Mouse (Mus musculus) thymus, postnatal 14 days (tissue): Measurements from ENCODE around the gene Cnn2.
"Not testable (repeated sequence)": the region's sequence is repeated elsewhere in the genome, so short reads cannot be mapped to it uniquely, and the experiment has no call there.

Experiments used
- DNase-seq: peaks from one replicate; pipeline ENCODE4 v3.0.0; 2021

Cnn2 gene

DNA sequence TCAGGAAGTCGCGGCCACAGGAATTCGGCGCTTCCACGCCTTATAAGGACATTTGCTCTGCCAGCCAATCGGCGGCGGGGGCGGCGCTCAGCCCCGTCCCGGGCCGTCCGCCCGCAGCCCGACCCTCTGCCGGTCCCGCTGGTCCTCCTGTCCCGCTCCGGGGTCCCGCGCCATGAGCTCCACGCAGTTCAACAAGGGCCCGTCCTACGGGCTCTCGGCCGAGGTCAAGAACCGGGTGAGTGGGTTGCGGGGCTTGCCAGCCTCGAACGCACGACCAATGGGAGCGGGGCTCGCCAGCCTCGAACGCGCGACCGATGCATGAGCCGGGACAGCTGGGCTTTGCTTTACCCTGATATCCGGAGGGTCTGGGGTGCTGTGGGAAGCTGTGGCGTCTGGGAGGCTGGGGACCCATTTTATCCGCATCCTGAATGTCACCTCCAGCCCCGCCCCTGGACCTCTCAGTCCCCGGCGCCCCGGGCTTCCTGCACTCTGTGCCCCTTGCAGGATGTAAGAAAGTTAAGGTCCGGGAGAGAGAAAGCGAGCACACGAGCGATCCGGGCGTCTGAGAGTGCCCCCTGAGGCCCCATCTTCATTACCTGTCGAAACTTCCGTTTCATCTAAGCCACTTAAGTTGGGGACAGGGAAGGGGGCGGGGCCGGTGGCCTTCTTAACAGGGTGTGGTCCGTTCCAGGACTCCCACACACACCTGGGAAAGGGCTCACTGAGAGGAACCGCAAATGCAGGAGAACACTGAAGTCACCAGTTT lies at the start of gene Cnn2:
Gene Cnn2, plus strand, starts transcription at position 79 of the 766 bp plus-strand sequence.
- peak; percentile 74 for DNase-seq

DNA sequence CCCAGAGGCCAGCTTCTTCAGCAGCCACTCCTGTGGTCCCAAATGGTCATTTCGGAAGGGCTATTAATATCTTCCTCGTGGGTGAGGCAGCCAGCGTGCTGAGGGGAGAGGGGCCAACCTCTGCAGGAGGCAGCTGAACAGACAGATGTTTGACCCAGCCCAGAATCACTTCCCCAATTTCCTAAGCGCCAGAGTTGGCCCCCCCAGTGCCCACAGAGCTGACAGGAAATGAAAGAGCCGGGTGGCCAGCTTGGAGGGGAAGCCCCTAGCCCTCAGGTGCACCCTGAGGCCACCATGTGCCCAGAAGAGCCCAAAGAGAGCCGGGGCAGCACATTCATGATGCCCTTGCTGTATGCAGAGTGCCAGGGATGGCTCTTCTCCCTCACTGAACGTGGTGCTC lies 47.6 kb upstream of the Cnn2 start:
- no peak for DNase-seq

DNA sequence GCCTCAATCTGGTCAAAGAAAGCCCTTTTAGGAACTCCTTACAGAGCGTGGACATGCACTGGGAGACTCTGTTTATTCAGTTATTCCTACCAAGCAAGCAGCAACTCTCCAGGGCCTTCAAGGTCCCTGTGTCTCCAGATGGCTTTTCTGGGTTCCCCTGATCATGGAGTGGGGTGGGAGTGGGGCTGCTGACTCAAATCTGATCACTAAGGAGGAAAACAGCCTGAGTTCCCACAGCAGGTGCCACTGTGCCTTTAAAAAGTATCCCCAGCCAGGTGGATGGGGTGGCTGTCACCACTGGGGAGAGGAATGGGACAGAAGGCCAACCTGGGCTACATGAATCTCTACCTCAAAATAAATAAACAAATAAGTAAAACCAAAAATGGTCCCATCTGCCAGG lies 45.4 kb upstream of the Cnn2 start:
- DNase-seq, result no peak

DNA sequence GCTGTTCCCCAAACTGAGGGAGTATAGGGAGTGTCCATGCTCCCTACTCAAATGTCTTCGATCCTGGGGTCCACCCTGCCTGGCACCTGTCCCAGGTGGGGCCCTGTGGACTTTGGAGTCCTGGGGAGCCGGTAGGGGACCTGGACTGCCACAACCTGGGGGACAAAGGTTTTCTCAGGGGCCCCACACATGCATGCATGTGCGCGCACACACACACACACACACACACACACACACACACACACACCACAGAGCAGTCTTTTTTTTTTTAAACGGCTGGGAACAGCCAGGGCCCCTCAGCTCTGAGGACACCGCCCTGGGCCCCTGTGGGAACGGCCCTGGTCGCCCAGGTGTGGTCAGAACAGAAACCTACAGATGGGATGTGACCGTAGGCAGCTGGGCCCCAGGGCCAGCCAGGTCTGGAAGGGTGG lies 44.9 kb upstream of the Cnn2 start:
- no peak for DNase-seq

DNA sequence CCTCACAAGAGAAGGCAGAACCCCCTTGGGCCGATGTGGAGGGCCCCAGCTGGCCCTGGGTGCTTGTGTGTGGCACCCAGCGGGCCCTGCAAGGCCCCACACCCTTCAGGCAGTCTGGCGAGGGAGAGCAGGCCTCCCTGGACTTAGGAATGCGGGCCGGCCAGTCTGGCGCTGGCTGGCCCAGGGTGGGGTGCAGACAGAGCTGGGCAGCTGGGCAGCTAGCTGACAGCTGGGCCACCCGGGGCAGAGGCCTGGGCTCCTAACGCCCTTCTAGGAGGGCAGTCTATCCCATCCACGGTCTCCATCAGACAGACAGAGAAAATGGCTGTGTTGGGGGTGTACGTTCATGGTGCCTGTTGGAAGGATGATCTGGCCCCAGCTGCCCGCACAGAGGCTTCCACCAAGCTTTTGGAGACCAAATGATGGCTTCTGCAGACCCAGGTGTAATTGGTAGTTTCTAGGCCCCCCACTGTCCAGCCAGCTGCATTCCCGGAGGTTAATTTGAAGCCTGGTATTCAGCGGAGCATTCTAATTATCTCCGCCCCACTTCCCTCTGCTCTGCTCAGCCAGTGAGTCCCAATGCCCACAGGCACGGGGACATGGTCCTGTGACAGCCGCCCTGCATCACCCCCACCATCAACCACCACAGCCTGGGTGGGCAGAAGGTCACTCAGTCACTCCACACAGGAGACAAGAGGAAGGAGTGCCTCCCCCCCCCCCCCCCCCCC lies 42.7 kb upstream of the Cnn2 start:
- DNase-seq, result no peak

DNA sequence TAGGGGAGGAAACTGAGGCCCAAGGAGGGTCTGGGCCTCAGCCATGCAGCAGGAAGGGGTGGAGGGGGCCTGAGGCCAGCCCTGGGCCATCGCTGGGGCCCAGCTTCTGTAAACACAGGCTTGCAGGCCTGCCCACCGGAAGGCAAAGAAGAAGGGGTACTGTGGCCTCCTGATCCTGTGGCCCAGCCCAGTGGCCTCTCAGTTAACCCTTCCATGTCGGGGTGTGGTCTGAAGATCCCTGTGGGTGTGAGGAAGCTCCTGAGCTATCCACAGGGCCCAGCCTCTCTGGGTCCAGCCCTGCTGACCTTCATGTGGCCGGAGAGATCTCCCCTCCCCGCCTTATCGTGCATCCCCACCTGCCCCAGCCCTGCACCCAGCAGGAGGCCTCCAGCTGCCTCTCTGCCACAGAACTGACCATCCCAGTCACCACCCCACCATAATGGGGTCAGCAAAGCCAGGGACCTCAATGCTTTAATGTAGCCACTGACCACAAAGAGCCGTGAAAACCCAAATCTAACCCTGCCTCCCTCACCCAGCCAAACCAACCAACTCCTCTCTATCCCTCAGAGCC lies 41.5 kb upstream of the Cnn2 start:
- no peak for DNase-seq

DNA sequence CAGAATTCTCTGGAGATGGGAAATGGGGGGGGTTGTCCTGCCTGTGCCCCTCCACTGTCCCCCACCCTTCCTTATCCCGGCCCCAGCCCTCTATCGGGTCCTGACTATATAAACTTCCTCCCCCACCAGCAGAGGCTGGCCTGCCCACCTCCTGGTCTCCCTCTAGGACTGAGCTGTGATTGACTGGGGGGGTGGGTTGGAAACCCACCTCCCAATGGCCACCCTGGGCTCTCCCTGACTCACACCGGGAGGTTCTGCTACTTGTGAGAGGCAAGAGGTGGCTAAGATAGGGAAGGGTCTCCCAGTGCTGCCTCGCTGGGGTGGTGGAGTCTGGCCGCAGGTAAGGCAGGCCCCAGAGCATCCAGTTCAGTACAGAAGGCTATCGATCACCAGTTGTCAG lies 40.9 kb upstream of the Cnn2 start:
- no peak for DNase-seq

DNA sequence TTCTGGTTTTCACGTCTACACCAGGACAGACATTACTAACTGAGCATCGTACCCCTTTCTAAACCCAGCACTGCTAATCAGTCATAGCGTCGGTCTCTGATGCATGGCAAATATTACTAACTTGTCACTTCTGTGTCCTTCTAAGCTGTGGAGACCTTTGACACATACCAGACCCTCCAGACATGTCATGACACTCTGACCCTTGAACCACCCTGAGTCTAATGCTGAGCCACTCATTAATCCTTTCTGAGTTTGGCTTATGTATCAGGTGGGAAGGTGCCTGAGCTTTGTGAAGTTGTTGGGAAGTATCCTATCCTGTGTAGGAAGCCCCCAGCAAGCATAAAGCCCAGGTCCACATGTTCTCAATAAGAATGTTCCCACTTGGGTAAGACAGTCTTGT lies 38.5 kb upstream of the Cnn2 start:
- no peak for DNase-seq

DNA sequence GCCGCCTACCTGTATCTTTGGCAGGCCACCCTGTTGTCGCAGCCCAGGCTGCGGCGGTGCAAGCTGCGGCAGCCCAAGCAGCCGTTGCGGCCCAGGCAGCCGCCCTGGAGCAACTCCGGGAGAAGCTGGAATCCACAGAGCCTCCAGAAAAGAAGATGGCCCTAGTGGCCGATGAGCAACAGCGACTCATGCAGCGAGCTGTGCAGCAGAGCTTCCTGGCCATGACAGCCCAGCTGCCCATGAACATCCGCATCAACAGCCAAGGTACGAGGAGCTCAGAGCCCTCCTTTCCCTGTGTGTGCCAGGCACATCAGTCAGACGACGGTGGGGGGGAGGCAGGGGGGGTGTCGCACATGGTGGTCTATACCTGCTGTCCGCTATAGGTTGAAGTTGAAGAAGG lies 37.7 kb upstream of the Cnn2 start:
- no peak for DNase-seq

DNA sequence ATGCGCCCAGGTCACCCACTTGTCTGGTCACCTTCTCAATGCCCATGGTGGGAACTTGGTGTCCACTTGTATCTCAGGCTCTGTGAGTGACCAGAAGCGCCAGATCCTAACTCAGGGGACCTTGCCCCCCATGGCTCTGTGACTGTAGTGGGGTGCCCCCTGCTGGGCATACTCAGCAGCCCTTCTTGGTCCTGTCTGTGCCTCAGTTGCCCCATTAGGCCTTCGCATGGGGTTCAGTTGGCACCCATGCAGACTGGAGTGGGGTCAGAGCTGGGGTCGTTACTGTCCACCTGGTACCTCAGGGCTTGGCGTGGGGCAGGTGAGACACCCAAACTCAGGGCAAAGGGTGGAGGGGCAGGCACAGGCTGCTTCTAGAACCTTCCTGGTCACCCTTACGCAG lies 34.4 kb upstream of the Cnn2 start:
- peak; percentile 66 for DNase-seq

DNA sequence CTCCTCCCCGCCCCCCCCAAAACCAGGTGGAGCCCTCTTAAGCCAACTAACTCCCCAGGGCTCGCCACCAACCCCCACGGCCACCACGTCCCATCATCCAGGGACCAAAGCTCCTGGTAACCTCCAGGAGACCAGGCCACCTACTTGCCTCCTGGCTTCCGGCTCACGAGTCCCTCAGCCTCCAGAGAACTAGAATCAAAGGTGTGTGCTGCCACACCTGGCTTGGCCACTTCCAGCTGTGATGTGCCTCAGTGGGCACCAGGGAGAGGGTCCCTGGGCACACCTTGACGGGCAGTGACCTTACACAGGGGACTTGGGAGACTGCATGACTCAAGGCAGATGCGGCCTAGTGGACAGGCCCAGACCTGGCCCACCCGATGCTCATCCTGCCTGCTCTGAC lies 32.7 kb upstream of the Cnn2 start:
- no peak for DNase-seq

DNA sequence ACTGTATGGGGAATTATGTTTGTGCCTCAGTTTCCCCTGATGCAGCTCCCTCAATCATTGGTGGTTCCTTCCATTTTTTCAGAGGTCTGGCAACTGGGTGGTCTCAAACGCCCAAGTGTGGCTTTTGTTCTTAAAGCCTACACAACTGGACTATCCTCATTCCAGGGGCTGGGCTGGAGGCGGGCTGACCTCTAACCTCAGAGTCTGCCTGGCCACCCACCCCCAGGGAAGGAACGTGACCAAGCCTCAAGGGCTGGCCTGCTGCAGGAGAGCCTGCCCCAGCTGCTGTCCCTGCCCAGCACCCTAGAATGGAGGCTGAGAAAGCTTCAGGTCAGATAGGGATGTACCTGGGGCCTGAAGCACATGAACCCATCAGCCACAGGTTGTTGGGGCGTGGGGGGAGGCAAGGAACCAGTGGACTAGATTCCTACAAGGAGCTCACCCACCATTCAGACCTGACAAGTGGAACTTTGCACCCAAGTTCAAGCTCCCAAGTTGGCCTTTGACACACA lies 31.7 kb upstream of the Cnn2 start:
- no peak for DNase-seq

DNA sequence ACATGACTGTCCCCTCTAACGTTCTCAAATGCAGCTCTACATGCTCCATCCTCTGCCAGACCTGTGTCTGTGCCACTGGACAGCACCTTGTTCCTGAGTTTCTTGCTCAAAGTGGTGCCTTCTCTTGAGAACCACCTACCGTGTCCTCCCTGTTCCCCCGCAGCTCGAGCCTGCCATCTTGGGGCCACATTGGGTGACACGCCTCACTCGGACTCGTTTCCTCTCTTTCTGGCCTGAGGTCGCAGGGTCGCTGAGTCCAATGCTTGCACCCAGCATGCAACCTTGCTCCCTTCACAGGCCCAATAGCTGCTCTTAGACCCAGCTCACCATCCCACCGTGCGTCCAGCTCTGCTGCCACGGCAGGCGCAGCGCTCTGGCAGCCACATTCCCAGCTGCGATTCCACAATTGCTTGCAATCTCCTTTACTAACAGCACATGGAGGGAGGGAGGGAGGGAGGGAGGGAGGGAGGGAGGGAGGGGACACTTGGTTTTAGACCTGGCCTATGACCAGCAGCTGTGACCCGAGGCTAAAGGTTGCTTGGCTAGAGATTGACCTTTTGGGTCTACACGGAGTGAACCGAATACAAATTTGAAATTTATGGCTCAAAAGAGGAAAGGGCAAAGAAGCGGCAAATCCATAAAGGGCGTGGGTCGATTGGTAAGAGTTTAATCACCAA lies 30.1 kb upstream of the Cnn2 start:
- peak; percentile 89 for DNase-seq

DNA sequence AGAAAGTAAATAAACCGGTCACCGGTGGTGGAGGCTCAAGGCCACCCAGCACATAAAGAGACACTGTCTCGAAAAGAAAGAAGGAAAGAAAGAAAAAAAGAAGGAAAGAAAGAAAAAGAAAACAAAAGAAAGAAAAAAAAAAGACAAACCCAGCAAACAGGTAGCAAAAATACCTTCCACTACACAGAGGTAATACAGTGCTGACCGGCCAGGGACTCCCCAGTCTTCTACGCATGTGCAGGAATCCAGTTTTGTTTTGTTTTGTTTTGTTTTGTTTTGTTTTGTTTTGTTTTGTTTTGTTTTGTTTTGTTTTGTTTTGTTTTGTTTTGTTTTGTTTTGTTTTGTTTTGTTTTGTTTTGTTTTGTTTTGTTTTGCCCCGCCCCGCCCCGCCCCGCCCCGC lies 29.0 kb upstream of the Cnn2 start:
- not testable (repeated sequence) for DNase-seq

DNA sequence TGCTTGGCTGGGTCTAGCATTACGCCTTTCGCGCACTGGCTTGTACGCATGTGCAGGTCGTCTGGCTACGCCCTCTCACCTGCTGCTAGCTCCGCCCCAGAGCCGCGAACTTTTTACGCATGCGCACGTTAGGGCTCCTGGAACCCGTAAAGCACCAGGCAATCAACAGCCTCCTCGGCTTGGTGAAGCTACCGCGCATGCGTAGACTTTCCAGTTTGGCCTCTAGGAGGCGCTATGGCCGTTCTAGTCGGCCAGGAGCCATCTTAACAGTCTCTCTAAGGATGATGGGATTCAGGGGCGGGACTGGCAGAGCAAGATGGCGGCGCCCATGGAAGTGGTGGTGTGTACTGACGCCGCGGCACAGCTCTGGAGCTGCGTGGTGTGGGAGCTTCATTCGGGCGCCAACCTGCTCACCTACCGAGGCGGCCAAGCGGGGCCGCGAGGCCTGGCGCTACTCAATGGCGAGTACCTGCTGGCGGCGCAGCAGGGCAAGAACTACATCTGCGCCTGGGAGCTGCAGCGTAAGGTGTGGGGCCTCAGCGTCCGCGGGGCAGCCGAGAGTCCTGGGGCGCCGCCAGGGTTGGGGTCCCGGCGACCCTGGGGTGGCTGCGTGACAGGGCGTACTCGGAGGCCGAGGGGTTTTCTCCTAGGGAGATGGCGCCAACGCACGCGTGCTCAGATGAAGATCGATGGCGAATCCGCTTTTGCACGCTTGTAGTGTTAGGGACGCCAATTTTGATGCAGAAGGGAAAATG lies 28.4 kb upstream of the Cnn2 start, which contains the start of gene Wdr18:
Gene Wdr18, plus strand, starts transcription at position 306 of the 755 bp plus-strand sequence.
- peak; percentile 100 for DNase-seq

DNA sequence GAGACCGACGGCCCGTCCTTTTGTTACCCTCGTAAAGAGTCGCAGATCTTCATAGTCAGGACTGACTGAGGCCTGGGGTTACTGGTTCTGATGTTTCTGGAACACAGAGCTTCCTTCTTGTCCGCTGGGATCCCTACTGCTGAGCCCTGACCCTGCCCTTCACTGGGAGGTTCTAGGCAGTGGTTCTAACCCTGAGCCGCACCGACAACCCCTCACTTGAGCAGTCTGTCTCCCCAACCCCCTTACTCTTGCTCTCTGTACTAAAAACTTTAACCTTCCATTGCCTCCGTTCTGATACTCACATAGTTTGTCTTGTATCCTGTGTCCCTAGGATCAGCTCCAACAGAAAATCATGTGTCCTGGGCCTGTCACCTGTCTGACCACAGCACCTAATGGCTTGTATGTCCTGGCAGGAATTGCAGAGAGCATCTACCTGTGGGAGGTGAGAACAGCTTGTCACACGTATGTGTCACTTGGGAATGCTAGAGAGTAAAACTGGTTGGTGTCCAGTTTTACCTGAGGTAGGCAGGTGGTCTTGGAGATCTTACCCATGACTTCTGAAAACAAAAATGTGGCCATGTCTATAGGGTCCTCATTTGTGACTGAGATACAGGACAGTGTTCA lies 27.6 kb upstream of the Cnn2 start:
- no peak for DNase-seq

DNA sequence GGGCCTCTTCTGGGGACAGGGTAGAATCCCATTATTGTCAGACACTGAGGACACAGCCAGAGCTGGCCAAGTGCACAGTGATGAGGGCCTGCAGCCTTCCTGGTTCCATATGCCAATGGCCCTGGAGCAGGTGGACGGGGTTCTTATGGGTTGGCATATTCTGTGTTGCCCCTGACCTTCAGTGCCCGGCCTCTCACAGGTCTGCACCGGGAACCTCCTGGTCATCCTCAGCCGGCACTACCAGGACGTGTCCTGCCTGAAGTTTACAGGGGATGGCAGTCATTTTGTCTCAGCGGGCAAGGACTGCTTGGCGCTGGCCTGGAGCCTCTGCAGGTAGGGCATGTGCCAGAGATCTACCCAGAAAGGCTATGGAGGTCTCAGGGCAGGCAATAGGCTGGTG lies 23.7 kb upstream of the Cnn2 start:
- DNase-seq, result no peak

DNA sequence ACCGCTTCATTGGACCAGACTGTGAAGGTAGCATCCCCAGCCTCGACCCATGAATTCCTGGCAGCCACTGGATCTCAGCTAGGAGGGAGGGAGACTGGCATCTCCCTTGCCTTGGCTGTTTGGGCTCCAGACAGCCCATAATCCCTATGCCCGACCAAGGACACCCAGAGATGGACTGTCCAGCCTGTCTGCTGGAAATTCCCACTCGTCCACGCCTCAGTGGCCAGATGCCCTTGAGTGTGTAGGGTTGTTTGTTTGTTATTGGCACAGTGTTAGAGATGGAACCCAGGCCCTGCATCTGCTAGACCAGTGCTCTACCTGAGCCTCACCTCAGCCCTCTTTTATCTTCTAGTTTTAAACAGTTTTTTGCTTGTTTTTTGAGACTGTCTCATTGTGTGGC lies 23.1 kb upstream of the Cnn2 start:
- DNase-seq, result no peak

DNA sequence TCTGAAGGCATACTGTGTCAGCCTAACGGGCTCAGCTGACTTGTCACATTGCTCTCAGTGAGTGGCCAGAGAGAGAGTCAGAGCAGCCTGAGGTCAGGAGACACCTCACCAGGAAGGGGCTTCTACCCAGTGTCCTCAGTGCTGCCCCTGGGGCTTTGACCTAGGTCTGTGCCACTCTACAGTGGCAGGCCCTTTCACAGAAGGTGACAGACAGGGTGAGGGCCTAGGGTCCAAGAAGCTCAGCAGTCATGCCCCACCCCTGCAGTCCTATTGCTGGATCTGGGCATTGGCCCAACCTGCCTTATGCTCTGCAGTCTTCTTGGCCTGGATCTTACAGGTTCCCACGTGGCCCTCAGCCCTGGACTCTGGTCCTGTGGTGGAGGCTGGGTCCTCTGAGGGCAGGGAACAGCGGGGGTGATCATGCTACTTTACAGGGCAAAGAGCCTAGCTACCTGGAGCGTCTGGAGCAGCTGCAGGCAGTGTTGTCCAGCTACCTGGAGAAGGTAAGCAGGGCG lies 21.4 kb upstream of the Cnn2 start:
- no peak for DNase-seq

DNA sequence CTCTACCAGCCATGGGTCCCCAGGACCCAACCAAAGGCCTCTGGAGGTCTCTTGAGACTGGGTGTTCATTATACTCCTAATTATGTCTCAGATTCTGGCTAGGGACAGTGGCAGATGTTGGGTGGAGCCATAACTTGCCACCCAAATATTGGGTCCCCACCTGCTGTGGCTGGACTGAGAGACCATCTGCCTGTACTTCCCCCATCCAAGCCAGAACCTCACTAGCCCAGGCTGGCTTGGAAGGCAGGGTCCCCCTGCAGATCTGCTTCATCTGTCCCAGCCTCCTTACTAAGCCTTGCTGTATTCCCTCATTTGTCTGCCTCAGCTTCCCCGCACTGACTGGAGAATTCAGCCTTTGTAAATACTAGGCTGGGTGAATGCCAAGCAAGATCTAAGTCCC lies 20.2 kb upstream of the Cnn2 start:
- no peak for DNase-seq

DNA sequence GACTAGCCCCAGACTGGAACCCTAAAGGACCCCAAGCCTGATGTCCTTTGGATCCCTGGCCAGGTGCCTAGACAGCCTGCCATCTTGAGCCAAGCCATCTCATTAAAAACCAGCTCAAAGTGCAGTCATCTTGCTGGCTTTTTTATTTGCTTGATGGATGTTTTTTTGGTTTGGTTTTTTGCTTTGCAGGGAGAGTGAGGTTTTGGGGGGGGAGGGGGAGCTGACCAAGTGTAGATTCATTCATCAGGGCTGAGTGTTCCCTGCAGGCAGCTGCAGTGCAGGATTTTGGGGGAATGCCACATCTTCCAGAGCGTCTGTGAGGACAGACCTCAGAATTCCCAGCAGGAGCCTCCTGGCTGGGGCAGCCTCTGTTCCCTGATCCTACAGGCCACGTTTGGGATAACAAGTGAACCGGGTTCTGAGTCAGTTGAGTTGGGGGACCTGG lies 19.2 kb upstream of the Cnn2 start:
- no peak for DNase-seq
